Mouse (Mus musculus) CH12.LX (cell line): Measurements from ENCODE around the gene Smg5. TPM values are rescaled to one million over a fixed set of nuclear protein-coding genes. Genes with fewer than 3 reads are reported as not detected.

Experiments
- DNase-seq: peaks from one replicate; pipeline ENCODE4 v3.0.0-alpha.2; 2013; ENCODE audit errors: extremely low read depth
- H3K27ac ChIP-seq: 2 replicates; pipeline ENCODE4 v1.5.1; 2012; ENCODE audit warnings: low read depth, mild to moderate bottlenecking, control low read depth, moderate library complexity; ENCODE audit not compliant: insufficient read depth
- H3K27me3 ChIP-seq: replicated peaks from 2 replicates; pipeline ENCODE3; 2012; ENCODE audit warnings: inconsistent platforms
- H3K36me3 ChIP-seq, 2 experiments: replicated peaks in 1 of 2; 2 replicates each; pipeline versions ENCODE3 to v1.6.1; 2012; ENCODE audit warnings: inconsistent platforms in 1 of 2, low read length in 1 of 2, mild to moderate bottlenecking in 1 of 2, mixed read lengths in 1 of 2, moderate library complexity in 1 of 2; ENCODE audit not compliant: control insufficient read depth in 1 of 2, insufficient read depth in 1 of 2
- H3K4me1 ChIP-seq, 2 experiments: 2 replicates each; pipeline ENCODE4 v1.6.1; 2012; ENCODE audit warnings: inconsistent platforms in 1 of 2, moderate library complexity in 1 of 2; ENCODE audit not compliant: insufficient read depth in 2 of 2, control insufficient read depth in 1 of 2
- H3K4me2 ChIP-seq: 2 replicates; pipeline ENCODE4 v1.6.1; 2012; ENCODE audit warnings: low read depth, mild to moderate bottlenecking, control low read depth; ENCODE audit not compliant: poor library complexity, insufficient read depth, severe bottlenecking
- H3K4me3 ChIP-seq, 3 experiments: fragments of 150-350 bp in 1 of 3; sonication (generic) in 1 of 3; replicated peaks in 1 of 3; 2 replicates each; pipeline versions ENCODE3 to v1.5.1; 2011 to 2012; ENCODE audit warnings: low read depth in 2 of 3, low read length in 2 of 3, mild to moderate bottlenecking in 2 of 3, moderate library complexity in 2 of 3, control low read depth in 1 of 3, improper control_type of control experiment in 1 of 3, inconsistent platforms in 1 of 3, mixed read lengths in 1 of 3; ENCODE audit not compliant: poor library complexity in 1 of 3
- H3K79me2 ChIP-seq: replicated peaks from 2 replicates; pipeline ENCODE4 v1.6.1; 2012; ENCODE audit warnings: mild to moderate bottlenecking, moderate library complexity; ENCODE audit not compliant: control insufficient read depth, poor library complexity, insufficient read depth, severe bottlenecking; ENCODE audit errors: extremely low read depth
- H3K9ac ChIP-seq: 2 replicates; pipeline ENCODE4 v1.6.1; 2012; ENCODE audit warnings: low read depth, mild to moderate bottlenecking, control low read depth, moderate library complexity; ENCODE audit not compliant: insufficient read depth
- H3K9me3 ChIP-seq: replicated peaks from 2 replicates; pipeline ENCODE3; 2012; ENCODE audit warnings: low read length, inconsistent platforms, mixed read lengths
- CHD1 ChIP-seq: IDR thresholded peaks from 2 replicates; pipeline ENCODE4 v1.6.1; 2012; ENCODE audit warnings: low read depth, low read length, improper control_type of control experiment, inconsistent platforms
- ELF1 ChIP-seq: IDR thresholded peaks from 2 replicates; pipeline ENCODE4 v1.6.1; 2014; ENCODE audit warnings: low read depth, mild to moderate bottlenecking, inconsistent platforms, low read length, improper control_type of control experiment
- EP300 ChIP-seq: IDR thresholded peaks from 2 replicates; pipeline ENCODE4 v1.6.1; 2011; ENCODE audit warnings: low read length, improper control_type of control experiment
- GABPA ChIP-seq: IDR thresholded peaks from 2 replicates; pipeline ENCODE4 v1.6.1; 2012; ENCODE audit warnings: low read depth, low read length, improper control_type of control experiment, inconsistent platforms; ENCODE audit not compliant: insufficient replicate concordance
- HCFC1 ChIP-seq: IDR thresholded peaks from 2 replicates; pipeline ENCODE4 v1.6.1; 2012; ENCODE audit warnings: low read depth, mild to moderate bottlenecking, inconsistent platforms, low read length, improper control_type of control experiment
- IRF4 ChIP-seq: IDR thresholded peaks from 2 replicates; pipeline ENCODE4 v1.6.1; 2014; ENCODE audit warnings: low read depth, mild to moderate bottlenecking, inconsistent platforms, low read length, improper control_type of control experiment
- MAFK ChIP-seq: IDR thresholded peaks from 2 replicates; pipeline ENCODE4 v1.6.1; 2011; ENCODE audit warnings: low read length, improper control_type of control experiment; ENCODE audit not compliant: insufficient replicate concordance
- MAX ChIP-seq: IDR thresholded peaks from 2 replicates; pipeline ENCODE4 v1.6.1; 2011; ENCODE audit warnings: low read length, improper control_type of control experiment
- MEF2A ChIP-seq: IDR thresholded peaks from 2 replicates; pipeline ENCODE4 v1.6.1; 2014; ENCODE audit warnings: low read depth, mild to moderate bottlenecking, inconsistent platforms, low read length, improper control_type of control experiment, borderline replicate concordance
- MXI1 ChIP-seq: IDR thresholded peaks from 2 replicates; pipeline ENCODE4 v1.6.1; 2011; ENCODE audit warnings: mild to moderate bottlenecking, low read depth, low read length, improper control_type of control experiment
- MYC ChIP-seq: IDR thresholded peaks from 2 replicates; pipeline ENCODE4 v1.6.1; 2011; ENCODE audit warnings: low read depth, mild to moderate bottlenecking, improper control_type of control experiment, low read length
- NELFE ChIP-seq: IDR thresholded peaks from 2 replicates; pipeline ENCODE4 v1.6.1; 2011; ENCODE audit warnings: low read depth, low read length, improper control_type of control experiment
- NRF1 ChIP-seq: IDR thresholded peaks from 2 replicates; pipeline ENCODE4 v1.6.1; 2014; ENCODE audit warnings: low read depth, mild to moderate bottlenecking, inconsistent platforms, low read length, improper control_type of control experiment, moderate library complexity
- RAD21 ChIP-seq: IDR thresholded peaks from 2 replicates; pipeline ENCODE4 v1.6.1; 2011; ENCODE audit warnings: low read depth, mild to moderate bottlenecking, low read length, improper control_type of control experiment, moderate library complexity
- RCOR1 ChIP-seq: conservative IDR thresholded peaks from 2 replicates; pipeline ENCODE4 v1.6.1; 2012; ENCODE audit warnings: low read depth, mild to moderate bottlenecking, inconsistent platforms, low read length, improper control_type of control experiment
- TCF12 ChIP-seq: IDR thresholded peaks from 2 replicates; pipeline ENCODE4 v1.6.1; 2014; ENCODE audit warnings: low read depth, mild to moderate bottlenecking, inconsistent platforms, low read length, improper control_type of control experiment
- UBTF ChIP-seq: IDR thresholded peaks from 2 replicates; pipeline ENCODE4 v1.6.1; 2012; ENCODE audit warnings: low read depth, mild to moderate bottlenecking, inconsistent platforms, low read length, improper control_type of control experiment, moderate library complexity
- USF2 ChIP-seq: conservative IDR thresholded peaks from 2 replicates; pipeline ENCODE4 v1.6.1; 2011; ENCODE audit warnings: low read depth, low read length, improper control_type of control experiment
- ZC3H11A ChIP-seq: IDR thresholded peaks from 2 replicates; pipeline ENCODE4 v1.6.1; 2012; ENCODE audit warnings: low read depth, mild to moderate bottlenecking, inconsistent platforms, low read length, improper control_type of control experiment
- ZNF384 ChIP-seq: IDR thresholded peaks from 2 replicates; pipeline ENCODE4 v1.6.1; 2012; ENCODE audit warnings: low read depth, low read length, improper control_type of control experiment, inconsistent platforms
- dilution Hi-C: fragments of 300-500 bp; cut with MboI; formaldehyde crosslinking; loops from 2 replicates; pipeline ENCODE4 v1.14.3; 2020; ENCODE audit warnings: low sequenced_read_pairs; ENCODE audit not compliant: extremely low pct_unique_long_range_greater_than_20kb, extremely low pct_ligation_motif_present
- in situ Hi-C: fragments of 300-500 bp; cut with MboI; formaldehyde crosslinking; loops from 3 replicates; pipeline ENCODE4 v1.14.3; 2019; ENCODE audit warnings: low sequenced_read_pairs, low pct_ligation_motif_present, low pct_unique_long_range_greater_than_20kb, mixed read lengths
- polyA plus RNA-seq: library from polyadenylated mRNA; unstranded; fragments of >175 nt; gene quantifications from 2 replicates; pipeline ENCODE4 v1.2.1, GENCODE M21; 2012; ENCODE audit warnings: low read depth; ENCODE audit not compliant: insufficient read length
- total RNA-seq, 2 experiments: library from RNA; depleted of rRNA; stranded (reverse); fragments of 300-350 nt in 1 of 2; fragments of >200 nt in 1 of 2; gene quantifications; 2 replicates each; pipeline ENCODE4 v1.2.3; 2012 to 2014

The Smg5 gene
- total and polyA plus RNA-seq, 3 experiments = 43.7 to 81.6 (median 58.3) TPM

- Histone ChIP-seq H3K4me1 (no peaks in the 10 kb centered on the region), H3K27ac (no peak overlapping the region), H3K4me2 (no peak overlapping the region), H3K4me3 (no peak overlapping the region), H3K9me3 (no peaks in the 10 kb centered on the region), H3K27me3 (no peaks in the 10 kb centered on the region), H3K9ac (no peak overlapping the region), H3K36me3 (peaks cover 95 to 98% of the 10 kb centered on the region in 2 experiments), H3K79me2 (no peaks in the 10 kb centered on the region)
- dilution Hi-C loops (no loop called here), in situ Hi-C loops (no loop called here)
- TF ChIP-seq EP300 (no peak), ELF1 (no peak), CHD1 (no peak), NRF1 (no peak), USF2 (no peak)
- no peak for DNase-seq
Observed at GRCm38 (mm10) chr3:88354396-88355165, 18.5 kb downstream of the Smg5 start.

GRCm38 (mm10) chr3:88359584-88359983, 23.5 kb downstream of the Smg5 start:
- peaks cover 77 to 99% of the 10 kb centered on the region in 2 experiments for H3K36me3 ChIP-seq
- H3K4me1 ChIP-seq = no peaks in the 10 kb centered on the region
- no peaks in the 10 kb centered on the region for H3K9me3 ChIP-seq
- H3K4me2 ChIP-seq = no peak overlapping the region
- H3K9ac ChIP-seq = no peak overlapping the region
- no peak for DNase-seq
- no peaks in the 10 kb centered on the region for H3K27me3 ChIP-seq
- in situ Hi-C loops = no loop called here
- TF ChIP-seq UBTF = no peak
- no peaks in the 10 kb centered on the region for H3K79me2 ChIP-seq
- dilution Hi-C loops = no loop called here
- H3K27ac ChIP-seq = no peak overlapping the region
- no peak overlapping the region for H3K4me3 ChIP-seq

GRCm38 (mm10) chr3:88359989-88360388, 23.9 kb downstream of the Smg5 start:
- no peaks in the 10 kb centered on the region for H3K9me3 ChIP-seq
- H3K27ac ChIP-seq = no peak overlapping the region
- peaks cover 74 to 98% of the 10 kb centered on the region in 2 experiments for H3K36me3 ChIP-seq
- no peaks in the 10 kb centered on the region for H3K27me3 ChIP-seq
- H3K4me3 ChIP-seq = no peak overlapping the region
- no peaks in the 10 kb centered on the region for H3K4me1 ChIP-seq
- no peak overlapping the region for H3K9ac ChIP-seq
- TF ChIP-seq MAX (no peak), NRF1 (no peak), IRF4 (no peak), RAD21 (no peak), ZC3H11A (no peak), RCOR1 (no peak), MXI1 (no peak), ELF1 (no peak), NELFE (no peak), GABPA (no peak), ZNF384 (no peak), MEF2A (no peak), TCF12 (no peak), HCFC1 (no peak), MAFK (no peak), MYC (no peak), UBTF (no peak)
- no peaks in the 10 kb centered on the region for H3K79me2 ChIP-seq
- no peak overlapping the region for H3K4me2 ChIP-seq
- no peak for DNase-seq
- in situ Hi-C loops (no loop called here), dilution Hi-C loops (no loop called here)
